Mouse (Mus musculus) myocyte (in vitro differentiated cells): ENCODE measurements around the gene Tns2.

Experiments used
- CEBPB ChIP-seq: IDR thresholded peaks from 2 replicates; pipeline ENCODE4 v1.6.1; 2011; ENCODE audit warnings: mild to moderate bottlenecking, moderate library complexity; ENCODE audit not compliant: poor library complexity, insufficient read depth, severe bottlenecking
- MAX ChIP-seq: IDR thresholded peaks from one replicate; pipeline ENCODE4 v1.6.1; 2011; ENCODE audit warnings: low read depth, mild to moderate bottlenecking, control low read depth
- POLR2A ChIP-seq: IDR thresholded peaks from one replicate; pipeline ENCODE4 v1.6.1; 2011; ENCODE audit warnings: low read depth, mild to moderate bottlenecking, control low read depth, moderate library complexity; ENCODE audit not compliant: insufficient read length
- POLR2AphosphoS2 ChIP-seq: IDR thresholded peaks from one replicate; pipeline ENCODE4 v1.6.1; 2011; ENCODE audit warnings: low read depth, control low read depth; ENCODE audit not compliant: insufficient read length
- TCF12 ChIP-seq: IDR thresholded peaks from one replicate; pipeline ENCODE4 v1.6.1; 2011; ENCODE audit warnings: mild to moderate bottlenecking, control low read depth; ENCODE audit not compliant: poor library complexity, insufficient read depth, severe bottlenecking
- USF1 ChIP-seq: IDR thresholded peaks from one replicate; pipeline ENCODE4 v1.6.1; 2011; ENCODE audit warnings: low read depth, mild to moderate bottlenecking, control low read depth, moderate library complexity

- TF ChIP-seq TCF12 (no peak), POLR2AphosphoS2 (no peak), MAX (no peak), POLR2A (no peak), USF1 (no peak), CEBPB (no peak)
Observed at GRCm38 (mm10) chr15:102119831-102120170, 19.6 kb downstream of the Tns2 start.
